Mouse (Mus musculus): ENCODE data around the gene Nkain2. TPM values are rescaled to one million over a fixed set of nuclear protein-coding genes. Genes with fewer than 3 reads are reported as not detected.

The Nkain2 gene
- total RNA-seq, 2 experiments from 2014 or later: 25.2 to 30.7 TPM

GRCm38 (mm10) chr10:31827041-31827440 is 1063.2 kb downstream of the Nkain2 start:
- DNase-seq (ENCODE audit: extremely low spot score in 1 of 2, low spot score in 2 of 2): no peak
- intact Hi-C loops (cut with DNase I): no loop called here
- Histone ChIP-seq H3K27ac (no peak overlapping the region), H3K4me3 (no peak overlapping the region)
- no peak for TF ChIP-seq CTCF (IDR thresholded peaks at IDR 0.05)

GRCm38 (mm10) chr10:31812543-31812942 is 1077.7 kb downstream of the Nkain2 start:
- H3K27ac ChIP-seq: no peak overlapping the region
- DNase-seq (ENCODE audit: extremely low spot score in 1 of 2, low spot score in 2 of 2): no peak
- intact Hi-C loops (cut with DNase I): no loop called here
- TF ChIP-seq CTCF (IDR thresholded peaks at IDR 0.05): no peak
- no peak overlapping the region for H3K4me3 ChIP-seq

GRCm38 (mm10) chr10:31742443-31743057 is 1147.7 kb downstream of the Nkain2 start:
- no peak overlapping the region for H3K27ac ChIP-seq
- TF ChIP-seq CTCF (IDR thresholded peaks at IDR 0.05): peak; percentile 82
- peak; percentile 54 to 69 for DNase-seq (ENCODE audit: extremely low spot score in 1 of 2, low spot score in 2 of 2)
- H3K4me3 ChIP-seq: no peak overlapping the region
- intact Hi-C loops (cut with DNase I): loop anchor here (5.0 to 10.0 kb wide), 3 partner anchors 1150 to 1962 kb away; partner anchors contain the start of gene Nkain2

GRCm38 (mm10) chr10:31728036-31728435 is 1162.2 kb downstream of the Nkain2 start:
- H3K4me3 ChIP-seq: no peak overlapping the region
- TF ChIP-seq CTCF (IDR thresholded peaks at IDR 0.05): no peak
- no peak overlapping the region for H3K27ac ChIP-seq
- DNase-seq (ENCODE audit: extremely low spot score in 1 of 2, low spot score in 2 of 2): no peak
- intact Hi-C loops (cut with DNase I): no loop called here

GRCm38 (mm10) chr10:31647270-31647669 is 1243.0 kb downstream of the Nkain2 start:
- no peak overlapping the region for H3K27ac ChIP-seq
- no peak overlapping the region for H3K4me3 ChIP-seq
- intact Hi-C loops (cut with DNase I): no loop called here
- no peak for DNase-seq (ENCODE audit: extremely low spot score in 1 of 2, low spot score in 2 of 2)
- TF ChIP-seq CTCF (IDR thresholded peaks at IDR 0.05): no peak

- intact Hi-C loops (cut with DNase I): no loop called here
- Histone ChIP-seq H3K27ac (no peak overlapping the region), H3K4me3 (no peak overlapping the region)
- no peak for DNase-seq (ENCODE audit: extremely low spot score in 1 of 2, low spot score in 2 of 2)
- TF ChIP-seq CTCF (IDR thresholded peaks at IDR 0.05): no peak
These were observed 1244.2 kb downstream of the Nkain2 start for GRCm38 (mm10) chr10:31646083-31646482.

Other genes with a start within 250 kb of the Nkain2 start
- under 1 TPM; 0.43 to 0.61 TPM for gene Trdn, start 190.1 kb upstream of the Nkain2 start, total RNA-seq (2021)

All from left cerebral cortex, adult 2 months (tissue).